Mouse (Mus musculus) heart, embryonic 11.5 days (tissue): ENCODE data around the gene Arhgef11. TPM values are rescaled to one million over a fixed set of nuclear protein-coding genes. Genes with fewer than 3 reads are reported as not detected.

Experiments used
- ATAC-seq: fragments of 200-750 bp; cut with Nextera tagmentation; replicated peaks from 2 replicates; pipeline ENCODE4 v1.8.0; 2017; ENCODE audit warnings: moderate library complexity; ENCODE audit not compliant: insufficient number of reproducible peaks, low FRiP score, low TSS enrichment
- H3K27ac ChIP-seq: fragments of 300-500 bp; sonication (generic); 2 replicates; pipeline ENCODE4 v1.5.1; 2014; ENCODE audit warnings: mild to moderate bottlenecking, low read depth, low read length
- H3K27me3 ChIP-seq: fragments of 300-500 bp; sonication (generic); 2 replicates; pipeline ENCODE4 v1.6.1; 2014; ENCODE audit warnings: mild to moderate bottlenecking, low read length, mixed read lengths; ENCODE audit not compliant: control insufficient read depth, insufficient read depth
- H3K36me3 ChIP-seq: fragments of 300-500 bp; sonication (generic); 2 replicates; pipeline ENCODE4 v1.6.1; 2014; ENCODE audit warnings: mild to moderate bottlenecking, low read length, moderate library complexity, mixed read lengths; ENCODE audit not compliant: control insufficient read depth, insufficient read depth
- H3K4me1 ChIP-seq: fragments of 300-500 bp; sonication (generic); 2 replicates; pipeline ENCODE4 v1.6.1; 2014; ENCODE audit warnings: low read length; ENCODE audit not compliant: control insufficient read depth, insufficient read depth
- H3K4me2 ChIP-seq: fragments of 300-500 bp; sonication (generic); 2 replicates; pipeline ENCODE4 v1.6.1; 2014; ENCODE audit warnings: mild to moderate bottlenecking, moderate library complexity
- H3K4me3 ChIP-seq: fragments of 300-500 bp; sonication (generic); 2 replicates; pipeline ENCODE4 v1.5.1; 2014; ENCODE audit warnings: low read depth, low read length
- H3K9ac ChIP-seq: fragments of 300-500 bp; sonication (generic); 2 replicates; pipeline ENCODE4 v1.6.1; 2014; ENCODE audit warnings: mild to moderate bottlenecking, low read depth, low read length, moderate library complexity
- H3K9me3 ChIP-seq: fragments of 300-500 bp; sonication (generic); replicated peaks from 2 replicates; pipeline ENCODE4 v1.6.1; 2016; ENCODE audit warnings: low read length; ENCODE audit not compliant: control insufficient read depth
- WGBS: fragments of 180-500 bp; shearing (Covaris S2); extraction: QIAGEN DNeasy Blood & Tissue Kit; methylation state at CpG from one replicate; pipeline ENCODE4 v1.1.7; 2014; ENCODE audit not compliant: insufficient replicate concordance; 5-methylcytosine and 5-hydroxymethylcytosine counted together
- polyA plus RNA-seq: library from polyadenylated mRNA; unstranded; fragments of >200 nt; fragmentation: Nextera tagmentation; extraction: Ambion mirVana; gene quantifications from 2 replicates; pipeline ENCODE4 v1.2.1, GENCODE M21; 2014

The Arhgef11 gene
- polyA plus RNA-seq, 1 experiment from 2014 or later: 11.0 TPM

GRCm38 (mm10) chr3:87646174-87646573 lies 28.8 kb downstream of the Arhgef11 start:
- Histone ChIP-seq H3K9me3 (no peaks in the 10 kb centered on the region), H3K27me3 (no peaks in the 10 kb centered on the region), H3K4me2 (no peak overlapping the region), H3K4me3 (no peak overlapping the region), H3K9ac (no peak overlapping the region), H3K4me1 (no peaks in the 10 kb centered on the region), H3K36me3 (no peaks in the 10 kb centered on the region), H3K27ac (no peak overlapping the region)
- no peak for ATAC-seq
- 85% methylated on average over 1 of the region's 1 CpGs for WGBS

- WGBS: 79% methylated on average over 3 of the region's 3 CpGs
Observed at GRCm38 (mm10) chr3:87649063-87649462, 31.7 kb downstream of the Arhgef11 start.

GRCm38 (mm10) chr3:87658348-87658747 lies 41.0 kb downstream of the Arhgef11 start:
- Histone ChIP-seq H3K27ac (no peak overlapping the region), H3K9ac (no peak overlapping the region), H3K4me3 (no peak overlapping the region), H3K27me3 (no peaks in the 10 kb centered on the region), H3K36me3 (no peaks in the 10 kb centered on the region), H3K4me1 (no peaks in the 10 kb centered on the region), H3K4me2 (no peak overlapping the region), H3K9me3 (no peaks in the 10 kb centered on the region)
- no peak for ATAC-seq
- WGBS: 52% methylated on average over 2 of the region's 2 CpGs

More at GRCm38 (mm10) chr3:87649063-87649462, 31.7 kb downstream of the Arhgef11 start:
- Histone ChIP-seq H3K27me3 (no peaks in the 10 kb centered on the region), H3K36me3 (no peaks in the 10 kb centered on the region; the same call in 1 of the 2 replicates), H3K9me3 (no peaks in the 10 kb centered on the region), H3K4me1 (no peaks in the 10 kb centered on the region), H3K4me3 (no peak overlapping the region), H3K4me2 (no peak overlapping the region), H3K9ac (no peak overlapping the region), H3K27ac (no peak overlapping the region)
- no peak for ATAC-seq

GRCm38 (mm10) chr3:87659692-87660429 lies 42.5 kb downstream of the Arhgef11 start:
- WGBS: 72% methylated on average over 9 of the region's 9 CpGs
- Histone ChIP-seq H3K36me3 (no peaks in the 10 kb centered on the region), H3K27me3 (no peaks in the 10 kb centered on the region), H3K4me3 (no peak overlapping the region), H3K27ac (no peak overlapping the region), H3K9me3 (no peaks in the 10 kb centered on the region), H3K4me2 (no peak overlapping the region), H3K9ac (no peak overlapping the region), H3K4me1 (no peaks in the 10 kb centered on the region)
- ATAC-seq: no peak

GRCm38 (mm10) chr3:87660479-87660878 lies 43.1 kb downstream of the Arhgef11 start:
- Histone ChIP-seq H3K27ac (no peak overlapping the region), H3K4me2 (no peak overlapping the region), H3K27me3 (no peaks in the 10 kb centered on the region), H3K36me3 (no peaks in the 10 kb centered on the region), H3K4me3 (no peak overlapping the region), H3K9ac (no peak overlapping the region), H3K9me3 (no peaks in the 10 kb centered on the region), H3K4me1 (no peaks in the 10 kb centered on the region)
- 70% methylated on average over 4 of the region's 4 CpGs for WGBS
- ATAC-seq: no peak

- H3K4me2 ChIP-seq: no peak overlapping the region
- ATAC-seq: no peak
- no peaks in the 10 kb centered on the region for H3K27me3 ChIP-seq
- H3K9me3 ChIP-seq: no peaks in the 10 kb centered on the region
- H3K27ac ChIP-seq: no peak overlapping the region
- no peaks in the 10 kb centered on the region for H3K4me1 ChIP-seq
- no peak overlapping the region for H3K9ac ChIP-seq
- H3K4me3 ChIP-seq: no peak overlapping the region
- no peaks in the 10 kb centered on the region for H3K36me3 ChIP-seq
- 77% methylated on average over 1 of the region's 1 CpGs for WGBS
Observed at GRCm38 (mm10) chr3:87661291-87661690, 43.9 kb downstream of the Arhgef11 start.

GRCm38 (mm10) chr3:87718525-87718924 lies 101.2 kb downstream of the Arhgef11 start:
- Histone ChIP-seq H3K4me3 (no peak overlapping the region), H3K4me2 (no peak overlapping the region), H3K9me3 (no peaks in the 10 kb centered on the region), H3K27ac (no peak overlapping the region), H3K4me1 (no peaks in the 10 kb centered on the region), H3K27me3 (no peaks in the 10 kb centered on the region), H3K36me3 (peaks cover 19% of the 10 kb centered on the region), H3K9ac (no peak overlapping the region)
- 74% methylated on average over 2 of the region's 2 CpGs for WGBS
- ATAC-seq: no peak

GRCm38 (mm10) chr3:87724556-87724955 lies 107.2 kb downstream of the Arhgef11 start:
- peaks cover 27% of the 10 kb centered on the region for H3K36me3 ChIP-seq
- no peaks in the 10 kb centered on the region for H3K9me3 ChIP-seq
- no peak overlapping the region for H3K27ac ChIP-seq
- WGBS: 66% methylated on average over 6 of the region's 6 CpGs
- no peak overlapping the region for H3K4me3 ChIP-seq
- ATAC-seq: no peak
- no peak overlapping the region for H3K4me2 ChIP-seq
- no peak overlapping the region for H3K9ac ChIP-seq
- no peaks in the 10 kb centered on the region for H3K27me3 ChIP-seq
- no peaks in the 10 kb centered on the region for H3K4me1 ChIP-seq
